Mouse (Mus musculus) kidney, embryonic 16.5 days (tissue): ENCODE data around the gene Lrch1. TPM values are rescaled to one million over a fixed set of nuclear protein-coding genes. Genes with fewer than 3 reads are reported as not detected.

Experiments
- ATAC-seq: fragments of 200-750 bp; cut with Nextera tagmentation; 2 replicates; pipeline ENCODE4 v1.8.0; 2017; ENCODE audit warnings: moderate TSS enrichment; ENCODE audit not compliant: low FRiP score, low TSS enrichment
- H3K27ac ChIP-seq: fragments of 300-500 bp; sonication (generic); 2 replicates; pipeline ENCODE4 v1.5.1; 2014; ENCODE audit warnings: low read length
- H3K27me3 ChIP-seq: fragments of 300-500 bp; sonication (generic); 2 replicates; pipeline ENCODE4 v1.6.1; 2014; ENCODE audit warnings: low read length, control low read depth, mixed read lengths; ENCODE audit not compliant: insufficient read depth
- H3K36me3 ChIP-seq: fragments of 300-500 bp; sonication (generic); 2 replicates; pipeline ENCODE4 v1.6.1; 2014; ENCODE audit warnings: low read length, control low read depth, mixed read lengths; ENCODE audit not compliant: insufficient read depth
- H3K4me1 ChIP-seq: fragments of 300-500 bp; sonication (generic); 2 replicates; pipeline ENCODE4 v1.6.1; 2014; ENCODE audit warnings: low read length, control low read depth, mixed read lengths; ENCODE audit not compliant: insufficient read depth
- H3K4me2 ChIP-seq: fragments of 300-500 bp; sonication (generic); replicated peaks from 2 replicates; pipeline ENCODE4 v1.6.1; 2014; ENCODE audit warnings: low read depth, low read length
- H3K4me3 ChIP-seq: fragments of 300-500 bp; sonication (generic); 2 replicates; pipeline ENCODE4 v1.5.1; 2014; ENCODE audit warnings: mild to moderate bottlenecking, low read length
- H3K9ac ChIP-seq: fragments of 300-500 bp; sonication (generic); replicated peaks from 2 replicates; pipeline ENCODE4 v1.6.1; 2014; ENCODE audit warnings: low read length
- H3K9me3 ChIP-seq: fragments of 300-500 bp; sonication (generic); 2 replicates; pipeline ENCODE4 v1.6.1; 2016; ENCODE audit warnings: low read length, control low read depth
- WGBS: fragments of 180-500 bp; shearing (Covaris S2); extraction: QIAGEN DNeasy Blood & Tissue Kit; methylation state at CpG from one replicate; pipeline ENCODE4 v1.1.7; 2014; 5-methylcytosine and 5-hydroxymethylcytosine counted together
- polyA plus RNA-seq: library from polyadenylated mRNA; unstranded; fragments of >200 nt; fragmentation: Nextera tagmentation; extraction: Ambion mirVana; gene quantifications from 2 replicates; pipeline ENCODE4 v1.2.1, GENCODE M21; 2015

Lrch1 gene
- polyA plus RNA-seq, 1 experiment from 2014 or later, result 18.3 TPM

DNA sequence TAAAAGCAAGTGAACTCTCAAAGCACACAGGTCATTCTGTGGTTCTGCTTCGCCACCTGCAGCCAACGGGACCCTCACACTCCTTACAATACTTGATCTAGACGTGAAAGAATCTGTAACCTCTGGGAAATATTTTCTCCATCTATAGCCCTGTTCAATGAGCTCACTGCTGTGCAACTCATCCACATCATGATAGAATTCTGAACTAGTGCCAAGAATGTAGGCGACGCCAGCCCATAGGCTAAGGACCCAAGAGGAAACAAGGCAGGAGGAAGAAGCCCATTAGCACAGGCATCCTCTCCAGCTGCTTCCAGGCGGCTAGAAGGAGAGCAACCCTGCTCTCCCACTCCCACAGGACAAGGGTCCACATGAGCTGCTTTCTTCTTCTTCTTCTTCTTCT is 98.7 kb downstream of the Lrch1 start:
- Histone ChIP-seq H3K36me3 (no peaks in the 10 kb centered on the region), H3K27ac (peak overlapping the region; percentile 71)

DNA sequence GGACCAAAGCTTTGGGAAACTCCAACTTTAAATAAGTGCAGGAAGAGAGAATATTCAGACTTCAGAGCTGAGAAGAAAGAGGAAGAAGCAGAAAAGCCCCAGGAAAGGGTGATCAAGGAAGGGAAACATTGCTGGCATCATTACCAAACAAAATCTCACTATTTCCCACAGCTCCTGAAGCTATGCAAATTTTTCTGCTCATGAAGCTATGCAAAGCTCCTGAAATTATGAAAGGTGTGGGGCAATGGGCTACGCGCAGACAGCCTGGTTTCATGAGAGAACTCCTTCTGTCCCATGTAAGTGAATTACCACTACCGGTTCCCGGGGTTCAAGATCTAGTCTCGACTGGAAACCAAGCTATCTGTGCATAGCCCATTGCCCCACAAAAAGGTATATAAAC is 99.5 kb downstream of the Lrch1 start:
- no peak overlapping the region for H3K4me3 ChIP-seq
- no peak overlapping the region for H3K9ac ChIP-seq
- H3K4me1 ChIP-seq, result peaks cover 58% of the 10 kb centered on the region
- H3K27ac ChIP-seq, result peak overlapping the region; percentile 87; the same call in 1 of the 2 replicates
- H3K4me2 ChIP-seq, result no peak overlapping the region
- no peaks in the 10 kb centered on the region for H3K9me3 ChIP-seq
- H3K36me3 ChIP-seq, result no peaks in the 10 kb centered on the region
- WGBS, result 89% methylated on average over 5 of the region's 5 CpGs
- no peak for ATAC-seq
- H3K27me3 ChIP-seq, result no peaks in the 10 kb centered on the region

More for the DNA sequence above, 98.7 kb downstream of the Lrch1 start:
- Histone ChIP-seq H3K4me2 (no peak overlapping the region), H3K4me1 (peaks cover 66% of the 10 kb centered on the region), H3K9ac (no peak overlapping the region), H3K9me3 (no peaks in the 10 kb centered on the region), H3K4me3 (no peak overlapping the region), H3K27me3 (no peaks in the 10 kb centered on the region)
- 49% methylated on average over 6 of the region's 6 CpGs for WGBS
- peak; percentile 63 for ATAC-seq

DNA sequence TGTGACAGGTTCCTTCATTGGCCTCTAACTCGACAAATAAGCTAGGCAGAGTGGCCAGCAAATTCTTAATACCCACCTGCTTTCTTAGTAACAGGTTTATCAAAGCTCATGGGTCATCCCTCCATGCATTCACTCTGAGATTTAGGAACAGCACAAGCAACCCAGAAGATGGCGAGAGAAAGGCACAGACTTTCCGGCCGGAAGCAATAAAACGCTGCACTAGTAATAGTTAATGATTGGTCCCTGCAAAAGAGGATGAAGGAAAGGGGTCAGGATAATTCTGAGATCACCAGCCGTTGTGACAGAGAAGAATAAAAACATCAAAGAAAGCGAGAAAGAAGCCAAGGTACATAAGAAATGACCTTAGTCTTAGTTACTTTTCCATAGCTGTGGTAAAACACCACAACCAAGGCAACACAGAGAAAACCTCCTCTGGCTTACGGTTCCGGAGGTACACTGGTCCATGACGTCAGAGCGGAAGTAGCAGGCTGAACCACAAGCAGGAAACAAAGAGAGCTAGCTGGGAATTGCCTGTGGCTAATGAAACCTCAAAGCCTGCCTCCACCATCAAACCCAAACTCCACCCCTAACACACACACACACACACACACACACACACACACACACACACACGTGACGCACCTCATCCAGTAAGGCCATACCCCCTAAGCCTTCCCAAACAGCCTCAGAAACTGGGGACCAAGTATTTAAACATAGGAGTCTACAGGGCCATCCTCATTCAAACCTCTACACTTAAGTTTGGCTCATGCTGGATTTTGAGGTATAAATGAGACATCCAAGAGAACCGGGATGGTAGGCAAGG is 100.2 kb downstream of the Lrch1 start:
- Histone ChIP-seq H3K27ac (peak overlapping the region; percentile 87), H3K4me2 (peak overlapping the region; percentile 27), H3K9ac (peak overlapping the region; percentile 22; the same call in 1 of the 2 replicates), H3K9me3 (no peaks in the 10 kb centered on the region), H3K27me3 (no peaks in the 10 kb centered on the region), H3K4me1 (peaks cover 51% of the 10 kb centered on the region), H3K4me3 (no peak overlapping the region), H3K36me3 (no peaks in the 10 kb centered on the region)
- peak; percentile 40; the same call in 1 of the 2 replicates for ATAC-seq
- WGBS, result 46% methylated on average over 14 of the region's 14 CpGs

DNA sequence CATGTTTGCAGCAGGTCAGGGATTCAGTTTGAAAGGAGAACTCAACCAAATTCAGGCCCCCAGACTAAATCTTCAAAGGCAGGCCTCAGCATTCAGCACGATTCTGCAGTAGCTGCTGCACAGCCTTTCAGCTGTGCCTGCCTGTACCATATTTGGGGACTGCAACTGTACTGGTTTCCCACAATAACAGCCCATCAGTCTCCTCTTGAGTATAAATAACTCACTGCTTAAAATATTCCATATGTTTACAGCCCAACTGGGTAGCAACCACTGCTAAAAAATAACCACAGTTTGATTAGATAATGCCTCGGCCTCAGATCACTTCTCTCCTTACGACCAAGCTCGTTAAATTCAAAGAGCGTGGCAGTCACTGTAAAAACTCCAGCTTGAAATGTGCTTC is 101.0 kb downstream of the Lrch1 start:
- peaks cover 43% of the 10 kb centered on the region for H3K4me1 ChIP-seq
- H3K36me3 ChIP-seq, result no peaks in the 10 kb centered on the region
- H3K4me3 ChIP-seq, result no peak overlapping the region
- no peaks in the 10 kb centered on the region for H3K9me3 ChIP-seq
- peak overlapping the region; percentile 87 for H3K27ac ChIP-seq
- H3K9ac ChIP-seq, result 0 out of 2 replicates have a peak overlapping the region, but pooled peaks have one; percentile 31
- no peak for ATAC-seq
- WGBS, result 17% methylated on average over 5 of the region's 5 CpGs
- no peaks in the 10 kb centered on the region for H3K27me3 ChIP-seq
- H3K4me2 ChIP-seq, result no peak overlapping the region

DNA sequence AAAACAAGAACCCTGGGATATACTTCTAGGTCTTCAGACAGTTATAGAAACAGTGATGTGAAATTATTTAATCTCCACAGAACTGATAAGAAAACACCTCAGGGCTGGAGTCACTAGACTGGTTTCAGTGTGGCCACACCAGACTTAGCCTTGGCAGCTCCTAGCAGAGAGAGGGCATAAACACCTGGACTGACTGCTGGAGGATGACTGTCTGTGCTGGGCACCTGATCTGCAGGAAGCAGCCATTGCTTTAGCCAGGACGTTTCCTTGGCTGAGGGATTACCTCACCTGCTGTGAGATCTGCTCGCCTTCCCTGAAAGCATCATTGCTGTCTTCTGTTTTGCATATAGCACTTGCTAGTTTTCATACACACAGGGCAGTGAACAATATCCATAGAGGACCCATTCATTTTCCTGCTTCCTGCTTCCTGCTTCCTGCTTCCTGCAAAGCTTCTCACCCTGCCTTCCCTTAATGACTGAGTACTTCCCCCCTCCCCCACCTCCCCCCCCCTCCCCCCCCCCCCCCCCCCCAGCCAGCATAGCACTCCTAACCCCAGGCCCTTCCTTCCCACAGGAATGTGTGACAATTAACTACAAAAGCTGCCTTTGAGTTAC is 101.9 kb downstream of the Lrch1 start:
- WGBS, result 51% methylated on average over 2 of the region's 2 CpGs
- peak overlapping the region; percentile 71 for H3K27ac ChIP-seq
- ATAC-seq, result peak; percentile 63

DNA sequence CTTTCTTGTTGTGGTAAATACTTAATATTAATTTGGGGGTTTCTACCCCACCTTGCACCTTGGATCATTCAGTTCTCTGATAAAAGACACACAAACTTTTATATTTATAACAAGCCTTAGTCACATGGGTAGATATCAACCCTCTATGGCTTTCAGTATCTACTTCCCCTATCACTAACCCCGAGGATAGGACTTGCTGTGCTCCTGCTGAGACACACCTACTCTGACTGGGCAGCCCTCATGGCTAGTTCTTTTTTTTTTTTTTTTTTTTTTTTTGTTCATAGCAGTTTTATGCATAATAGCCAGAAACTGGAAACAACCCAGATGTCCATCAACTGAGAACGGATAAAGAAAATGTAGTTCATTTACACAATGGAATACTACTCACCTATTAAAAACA is 106.0 kb downstream of the Lrch1 start:
- Histone ChIP-seq H3K4me1 (peaks cover 25% of the 10 kb centered on the region), H3K36me3 (no peaks in the 10 kb centered on the region), H3K4me2 (no peak overlapping the region), H3K27ac (no peak overlapping the region), H3K4me3 (no peak overlapping the region), H3K27me3 (no peaks in the 10 kb centered on the region), H3K9me3 (no peaks in the 10 kb centered on the region), H3K9ac (no peak overlapping the region)
- ATAC-seq, result no peak
- WGBS, result 66% methylated on average over 2 of the region's 2 CpGs

More for the DNA sequence above, 101.9 kb downstream of the Lrch1 start:
- H3K4me3 ChIP-seq, result no peak overlapping the region
- peaks cover 48% of the 10 kb centered on the region for H3K4me1 ChIP-seq
- no peak overlapping the region for H3K9ac ChIP-seq
- H3K27me3 ChIP-seq, result no peaks in the 10 kb centered on the region
- no peak overlapping the region for H3K4me2 ChIP-seq
- H3K9me3 ChIP-seq, result no peaks in the 10 kb centered on the region
- H3K36me3 ChIP-seq, result no peaks in the 10 kb centered on the region

DNA sequence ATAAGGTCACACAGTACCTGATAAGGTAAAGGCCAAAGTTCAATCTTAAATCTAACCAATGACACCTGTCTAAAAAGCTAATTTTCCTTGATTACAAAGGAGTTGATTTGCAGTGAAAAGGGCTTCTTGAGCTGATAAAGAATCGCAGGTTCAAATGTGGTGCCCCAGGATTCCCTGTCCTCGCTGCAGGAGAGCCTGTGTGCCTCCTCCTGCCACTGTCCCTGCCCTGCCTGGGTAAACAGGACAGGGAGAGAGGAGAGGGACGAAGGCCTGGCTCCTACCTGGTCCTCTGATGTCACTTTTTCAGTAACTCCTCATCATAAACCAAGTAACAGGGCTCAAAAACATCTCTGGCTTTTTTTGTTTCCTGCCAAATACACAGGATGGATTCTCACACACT is 106.4 kb downstream of the Lrch1 start:
- H3K4me3 ChIP-seq, result no peak overlapping the region
- no peak overlapping the region for H3K4me2 ChIP-seq
- H3K27me3 ChIP-seq, result no peaks in the 10 kb centered on the region
- no peaks in the 10 kb centered on the region for H3K9me3 ChIP-seq
- WGBS, result 59% methylated on average over 3 of the region's 3 CpGs
- no peak overlapping the region for H3K9ac ChIP-seq
- H3K27ac ChIP-seq, result no peak overlapping the region
- no peaks in the 10 kb centered on the region for H3K36me3 ChIP-seq
- ATAC-seq, result no peak
- H3K4me1 ChIP-seq, result peaks cover 21% of the 10 kb centered on the region

DNA sequence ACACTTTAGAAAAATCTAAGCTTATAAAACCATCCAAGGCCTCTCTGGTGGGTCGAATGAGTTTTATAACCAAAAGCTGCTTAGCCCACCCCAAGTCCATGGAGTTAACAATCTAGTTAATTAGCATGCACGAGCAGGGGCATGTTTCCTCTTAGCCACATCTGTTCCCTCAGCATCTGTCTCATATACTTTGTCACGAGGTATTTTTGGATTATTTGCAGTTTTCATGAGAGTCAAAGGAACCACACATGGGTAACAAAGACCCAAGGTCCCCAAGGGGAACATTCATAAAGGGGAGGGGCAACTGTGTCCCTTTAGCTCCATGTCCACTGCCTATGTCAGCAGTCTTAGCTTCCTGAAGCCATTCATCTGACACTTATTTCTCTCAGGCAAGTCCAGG is 106.9 kb downstream of the Lrch1 start:
- 41% methylated on average over 3 of the region's 3 CpGs for WGBS
- Histone ChIP-seq H3K4me2 (no peak overlapping the region), H3K27ac (no peak overlapping the region), H3K9me3 (no peaks in the 10 kb centered on the region), H3K4me1 (peaks cover 19% of the 10 kb centered on the region), H3K36me3 (no peaks in the 10 kb centered on the region), H3K9ac (no peak overlapping the region), H3K4me3 (no peak overlapping the region), H3K27me3 (no peaks in the 10 kb centered on the region)
- no peak for ATAC-seq

DNA sequence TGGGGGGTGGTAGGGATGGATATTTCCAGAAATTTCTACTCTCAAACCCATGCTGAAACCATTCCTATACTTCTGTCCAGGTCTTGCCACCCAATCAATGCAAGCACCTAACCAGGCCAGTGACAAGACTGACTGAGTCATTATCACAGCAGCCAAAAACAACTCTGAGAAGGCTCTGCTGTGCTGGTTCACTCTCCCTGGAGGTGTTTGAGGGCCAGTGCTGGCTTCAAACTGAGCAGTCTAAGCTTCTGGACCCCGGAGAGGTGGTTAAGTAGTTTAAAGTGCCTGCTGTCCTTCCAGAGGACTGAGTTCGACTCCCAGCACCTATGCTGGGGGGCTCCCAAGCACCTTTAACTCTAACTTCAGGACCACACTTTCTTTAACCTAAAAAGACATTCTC is 107.3 kb downstream of the Lrch1 start:
- WGBS, result 76% methylated on average over 2 of the region's 2 CpGs
- Histone ChIP-seq H3K4me2 (no peak overlapping the region), H3K27me3 (no peaks in the 10 kb centered on the region), H3K9ac (no peak overlapping the region), H3K27ac (no peak overlapping the region), H3K4me1 (peaks cover 14% of the 10 kb centered on the region), H3K9me3 (no peaks in the 10 kb centered on the region), H3K4me3 (no peak overlapping the region), H3K36me3 (peaks cover under 1% of the 10 kb centered on the region; the same call in 1 of the 2 replicates)
- no peak for ATAC-seq

DNA sequence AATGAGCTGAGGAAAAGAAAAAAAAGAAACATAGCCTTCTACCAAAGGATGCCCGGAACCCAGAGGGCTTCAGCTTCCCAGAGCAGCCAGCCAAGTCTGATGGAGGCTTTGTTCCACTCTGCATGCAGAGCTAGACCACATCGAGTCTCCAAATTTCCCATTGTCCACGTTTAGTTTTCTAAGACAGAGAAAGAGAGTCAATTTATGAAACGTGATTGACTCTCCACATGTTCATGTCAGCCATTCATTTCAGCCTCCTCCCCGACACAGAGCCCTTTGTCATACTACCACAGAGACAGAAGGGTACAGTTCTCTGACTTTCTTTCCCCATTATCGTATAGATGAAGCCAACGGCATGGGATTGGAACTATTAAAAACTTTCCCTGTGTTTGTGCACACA is 108.9 kb downstream of the Lrch1 start:
- Histone ChIP-seq H3K36me3 (peaks cover 4% of the 10 kb centered on the region; the same call in 1 of the 2 replicates), H3K9me3 (no peaks in the 10 kb centered on the region), H3K4me2 (no peak overlapping the region), H3K4me1 (peaks cover 6% of the 10 kb centered on the region; the same call in 1 of the 2 replicates), H3K27ac (no peak overlapping the region), H3K4me3 (no peak overlapping the region), H3K27me3 (no peaks in the 10 kb centered on the region), H3K9ac (no peak overlapping the region)
- no peak for ATAC-seq
- WGBS, result 91% methylated on average over 7 of the region's 7 CpGs
